26 mouse cellular contexts compared by ENCODE assay signal in genomic region chr5:97304921-97305320, GRCm38 (mm10).
DNase-seq lines count a peak whose midpoint lies in the region; ATAC-seq lines count a peak whose summit lies in the region.
"Had no signal": no experiment of that assay in that cellular context is flagged by ENCODE, and none has a peak within 500 bp of the region (broad histone marks: within the 10 kb centered on the region; RNA-seq: fewer than 3 reads in every experiment).

No protein-coding gene starts in this region.

- no peak overlapping the region for H3K9ac ChIP-seq in midbrain, embryonic 15.5 days
- H3K9ac ChIP-seq: embryonic facial prominence, embryonic 12.5 days; embryonic facial prominence, embryonic 15.5 days; forebrain, embryonic 13.5 days; hindbrain, embryonic 12.5 days; hindbrain, embryonic 15.5 days had no signal

- no peak for ATAC-seq in midbrain, embryonic 15.5 days (replicated peaks)
- ATAC-seq: forebrain, embryonic 13.5 days; forebrain, embryonic 16.5 days; intestine, postnatal 0 days had no signal

- no peak overlapping the region for H3K4me3 ChIP-seq in midbrain, embryonic 15.5 days
- H3K4me3 ChIP-seq: embryonic facial prominence, embryonic 12.5 days; embryonic facial prominence, embryonic 15.5 days; erythroblast, embryonic 14.5 days; forebrain, embryonic 10.5 days; forebrain, embryonic 13.5 days; gastrocnemius, adult 2 months; hindbrain, embryonic 12.5 days; hindbrain, embryonic 15.5 days had no signal

- no peaks in the 10 kb centered on the region for H3K36me3 ChIP-seq in midbrain, embryonic 15.5 days (replicated peaks)
- H3K36me3 ChIP-seq: embryonic facial prominence, embryonic 12.5 days; embryonic facial prominence, embryonic 15.5 days; forebrain, embryonic 10.5 days; hindbrain, embryonic 12.5 days; hindbrain, embryonic 15.5 days had no signal

- no peaks in the 10 kb centered on the region for H3K4me1 ChIP-seq in midbrain, embryonic 15.5 days
- H3K4me1 ChIP-seq: embryonic facial prominence, embryonic 12.5 days; embryonic facial prominence, embryonic 15.5 days; hindbrain, embryonic 12.5 days; hindbrain, embryonic 15.5 days had no signal

- H3K27me3 ChIP-seq in midbrain, embryonic 15.5 days (replicated peaks): no peaks in the 10 kb centered on the region
- H3K27me3 ChIP-seq: embryonic facial prominence, embryonic 12.5 days; embryonic facial prominence, embryonic 15.5 days; forebrain, embryonic 13.5 days; hindbrain, embryonic 12.5 days; hindbrain, embryonic 15.5 days had no signal

- H3K4me2 ChIP-seq in midbrain, embryonic 15.5 days: no peak overlapping the region
- H3K4me2 ChIP-seq: embryonic facial prominence, embryonic 12.5 days; embryonic facial prominence, embryonic 15.5 days; forebrain, embryonic 13.5 days; heart, embryonic 11.5 days; hindbrain, embryonic 12.5 days; hindbrain, embryonic 15.5 days had no signal

- WGBS in midbrain, embryonic 15.5 days: 86% methylated on average over 4 of the region's 4 CpGs

- DNase-seq in cerebellum, adult 9-10 months: peak; percentile 10
- no peak for DNase-seq in cerebellum, postnatal 14 days
- DNase-seq in 3T3-L1 (ENCODE audit: low read depth, low spot score): peak; percentile 70
- peak; percentile 84 for DNase-seq in Muller cell, postnatal 12 days (ENCODE audit: inconsistent ontology term)
- peak; percentile 38 for DNase-seq in fibroblast of lung, adult 2 months (ENCODE audit: low read depth)
- no peak for DNase-seq in frontal cortex, postnatal 14 days (ENCODE audit: low spot score in 2 of 2)
- DNase-seq in layer of hippocampus, postnatal 14 days (ENCODE audit: low spot score in 2 of 2): no peak
- DNase-seq: adrenal gland, postnatal 10 days; cerebellum, adult 11-12 months; cerebellum, adult 8-10 months; cerebellum, postnatal 25 days; gastrocnemius, adult 2 months; gastrocnemius, postnatal 14 days; heart, adult 11 months; kidney, adult 2 months had no signal

- no peak overlapping the region for H3K27ac ChIP-seq in midbrain, embryonic 15.5 days
- H3K27ac ChIP-seq: embryonic facial prominence, embryonic 12.5 days; embryonic facial prominence, embryonic 15.5 days; forebrain, embryonic 10.5 days; forebrain, embryonic 13.5 days; gastrocnemius, adult 2 months; hindbrain, embryonic 12.5 days; hindbrain, embryonic 15.5 days had no signal

- no peaks in the 10 kb centered on the region for H3K9me3 ChIP-seq in midbrain, embryonic 15.5 days
- H3K9me3 ChIP-seq: embryonic facial prominence, embryonic 12.5 days; embryonic facial prominence, embryonic 15.5 days; forebrain, embryonic 10.5 days; forebrain, embryonic 13.5 days; hindbrain, embryonic 12.5 days; hindbrain, embryonic 15.5 days had no signal

Comparison
In these comparisons a context has a peak if more than half of its experiments do, and no peak if none do; other contexts are left out.
1. DNase-seq: peak in cerebellum, adult 9-10 months (single experiment), 3T3-L1 (single experiment), Muller cell, postnatal 12 days (single experiment) and fibroblast of lung, adult 2 months (single experiment); none in cerebellum, postnatal 14 days (0 of 2), frontal cortex, postnatal 14 days (0 of 2) and layer of hippocampus, postnatal 14 days (0 of 2).